Mouse (Mus musculus) adrenal gland, adult 18-20 months (tissue): ENCODE measurements at regions not wholly inside any gene's neighbourhood (a gene's known extent, or its start where the extent isn't known, plus 50 kb on each side); places are given as distances from the start of the nearest gene placed in this dataset.
A peak's percentile ranks its signal among the peaks of the same experiment; 100 is the strongest.
"Not testable (repeated sequence)": the region's sequence is repeated elsewhere in the genome, so short reads cannot be mapped to it uniquely, and the experiment has no call there.

Experiments
- DNase-seq, 2 experiments: peaks; one replicate each; pipeline ENCODE4 v3.0.0; 2021 to 2022; ENCODE audit warnings: low spot score in 2 of 2

DNA sequence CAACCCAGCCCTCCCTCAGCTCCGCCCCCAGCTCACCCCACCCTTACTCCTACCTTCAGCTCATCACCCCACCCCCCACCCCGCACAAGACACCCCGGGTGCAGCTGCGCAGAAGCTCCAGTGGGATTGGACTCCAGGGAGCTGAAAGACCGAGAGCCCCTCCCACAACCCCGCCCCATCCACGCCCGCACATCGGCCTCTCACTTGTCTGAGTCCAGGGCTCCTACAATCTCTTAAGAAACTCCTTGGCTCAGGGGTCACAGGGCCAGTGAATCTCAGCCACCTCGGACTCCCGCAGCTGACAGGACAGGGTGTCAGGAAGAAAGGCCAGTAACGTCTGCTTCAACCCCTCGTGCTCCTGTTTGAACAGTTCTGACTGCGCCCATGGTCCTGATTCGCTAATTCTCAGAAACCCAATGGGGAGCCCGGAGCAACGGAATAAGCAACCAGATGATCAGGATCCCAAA is 120.7 kb downstream of the Map1s start:
- DNase-seq: peak in 1 of 2 experiments; percentile 2

DNA sequence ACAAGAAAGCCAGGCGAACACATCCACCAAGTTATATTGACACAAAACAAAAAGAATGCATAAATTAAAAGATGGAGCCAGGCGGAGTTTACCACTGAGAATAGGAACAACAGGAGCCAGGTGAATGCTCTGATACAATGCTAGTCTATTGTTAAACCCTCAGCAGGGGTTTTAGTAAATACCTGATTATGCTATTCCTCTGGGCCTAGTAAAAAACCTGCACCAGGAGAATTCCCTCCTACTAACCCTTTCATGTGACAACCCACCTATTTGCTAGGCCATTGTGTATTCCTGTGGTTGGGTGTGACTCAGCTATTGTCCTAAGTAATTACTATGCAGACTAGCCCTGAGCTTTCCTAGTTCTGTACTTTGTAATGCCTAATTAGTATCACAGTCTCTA is 122.8 kb downstream of the Map1s start:
- not testable (repeated sequence) for DNase-seq
